Mouse (Mus musculus): ENCODE measurements at regions not wholly inside any gene's neighbourhood (a gene's known extent, or its start where the extent isn't known, plus 50 kb on each side); places are given as distances from the start of the nearest gene placed in this dataset.

DNA sequence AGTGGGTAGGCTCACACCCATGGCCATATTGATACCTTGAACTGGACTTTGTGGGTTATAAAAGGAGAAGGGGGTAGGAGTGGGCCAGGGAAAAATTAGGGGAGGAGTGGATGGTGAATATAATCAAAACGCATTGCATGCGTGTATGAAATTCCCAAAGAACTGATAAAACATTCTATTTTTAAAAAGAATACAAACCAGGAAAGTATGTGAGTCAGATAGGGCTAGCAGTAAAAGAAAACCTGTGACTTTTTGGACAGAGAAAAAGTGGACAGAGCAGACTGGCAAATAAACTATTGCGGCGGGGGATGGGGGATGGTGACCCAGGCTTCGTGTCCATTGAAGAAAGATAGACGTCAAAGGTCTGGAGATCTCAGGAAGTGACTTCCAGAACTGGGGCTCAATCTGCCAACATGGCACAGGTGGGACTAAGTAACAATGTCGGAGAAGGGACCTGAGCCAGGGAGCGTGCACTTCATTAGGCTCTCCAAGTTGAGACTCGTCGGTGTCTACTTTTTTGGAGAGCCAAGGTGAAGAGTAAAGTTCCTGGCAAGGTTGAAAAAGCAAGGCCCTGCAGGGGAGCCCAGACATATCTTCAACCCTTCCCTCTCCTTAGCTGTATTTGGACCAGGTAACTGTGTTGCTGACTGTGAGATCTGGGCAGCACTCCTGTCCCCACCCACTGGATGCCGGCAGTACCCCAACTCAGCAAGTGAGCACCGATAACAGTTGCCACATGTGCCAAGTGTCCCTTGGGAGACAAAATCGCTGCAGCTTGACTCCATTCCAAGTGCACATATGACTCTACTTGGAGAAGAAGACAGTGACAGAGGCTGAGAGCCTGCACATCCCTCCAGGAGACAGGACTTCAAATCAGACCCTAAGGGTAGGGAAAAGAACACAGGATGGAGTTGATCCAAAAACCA, 103.1 kb upstream of the Nfe2l3 start:
- no peak for DNase-seq (ENCODE audit: extremely low read depth, low read depth)

DNA sequence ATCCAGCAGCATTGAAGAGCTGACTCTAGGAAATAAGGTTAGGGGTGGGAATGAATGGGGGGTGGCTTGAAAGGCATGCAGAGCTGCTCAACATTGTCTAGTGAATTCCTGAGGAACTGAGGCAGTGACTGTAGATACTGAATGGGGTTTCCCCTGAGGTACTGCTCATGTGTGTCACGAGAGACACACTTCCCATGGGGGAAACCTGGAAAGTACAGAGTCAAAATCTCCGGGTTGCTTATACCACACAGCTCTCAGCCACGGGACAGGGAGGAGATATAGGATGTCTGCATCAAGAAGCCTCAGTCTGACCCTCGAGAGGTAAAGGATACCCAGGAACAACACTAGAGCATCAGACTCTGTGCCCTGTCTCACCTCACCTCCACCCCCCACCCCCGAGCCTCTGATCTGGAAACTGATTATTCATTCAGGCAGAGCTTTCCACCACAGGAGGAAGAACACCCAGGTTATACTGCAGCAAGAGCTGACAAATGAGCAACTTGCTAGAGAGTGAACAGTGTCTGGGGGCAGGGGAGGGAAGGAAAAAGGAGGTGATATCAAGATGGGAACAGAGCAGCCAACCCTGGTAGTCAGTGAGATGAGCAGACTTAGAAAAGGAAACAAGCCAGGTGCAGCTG, 102.3 kb upstream of the Nfe2l3 start:
- no peak for DNase-seq (ENCODE audit: extremely low read depth, low read depth)

DNA sequence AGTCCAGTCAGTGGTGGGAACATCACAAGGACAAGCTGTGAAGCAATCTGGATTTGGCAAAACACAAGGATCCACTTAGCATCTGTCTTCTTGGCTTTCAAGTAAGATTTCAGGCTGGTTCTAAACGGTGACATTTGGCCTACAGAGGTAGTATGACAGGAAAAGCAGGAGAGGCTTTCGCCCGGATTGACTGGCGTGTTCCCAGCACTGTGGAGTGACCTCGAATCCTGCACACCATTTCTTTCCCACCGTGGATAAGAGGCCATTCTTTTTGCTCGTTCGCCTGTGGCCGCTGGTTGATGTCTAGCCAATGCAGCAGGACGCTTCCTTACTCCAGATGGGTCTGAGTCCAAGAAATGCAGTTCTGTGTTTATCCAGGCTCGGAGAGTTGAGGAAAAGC, 99.6 kb upstream of the Nfe2l3 start:
- no peak for DNase-seq (ENCODE audit: extremely low read depth, low read depth)

DNA sequence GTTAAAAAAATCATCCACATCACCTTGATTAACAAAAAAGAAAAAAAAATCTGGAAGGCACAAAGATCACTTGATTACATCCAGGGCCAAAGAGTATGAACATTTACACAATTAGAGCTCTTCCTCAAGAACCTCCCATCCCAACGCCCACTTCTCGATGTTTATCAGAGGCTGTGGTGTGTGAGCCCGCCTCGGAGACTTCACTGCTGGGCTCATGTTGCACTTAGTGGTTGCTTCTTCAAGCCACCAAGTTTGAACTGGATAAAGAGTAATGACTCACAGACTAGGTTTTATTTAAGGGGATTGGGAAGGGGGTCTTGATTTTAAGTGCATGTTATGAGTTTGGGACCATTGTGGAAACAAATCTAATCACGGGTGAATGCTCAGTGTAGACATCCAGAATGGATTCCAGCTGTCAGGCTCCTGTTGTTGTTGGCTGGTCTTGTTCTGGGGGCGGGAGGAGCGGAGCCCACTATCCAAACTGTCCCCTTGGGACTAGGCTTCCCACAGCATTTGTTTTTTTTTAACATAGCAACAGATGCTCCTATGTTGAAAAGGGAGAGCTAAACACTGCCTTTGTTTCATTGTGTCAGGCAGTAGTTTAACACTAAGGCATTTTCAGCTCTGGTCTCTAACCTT, 98.6 kb upstream of the Nfe2l3 start:
- DNase-seq (ENCODE audit: extremely low read depth, low read depth): no peak

DNA sequence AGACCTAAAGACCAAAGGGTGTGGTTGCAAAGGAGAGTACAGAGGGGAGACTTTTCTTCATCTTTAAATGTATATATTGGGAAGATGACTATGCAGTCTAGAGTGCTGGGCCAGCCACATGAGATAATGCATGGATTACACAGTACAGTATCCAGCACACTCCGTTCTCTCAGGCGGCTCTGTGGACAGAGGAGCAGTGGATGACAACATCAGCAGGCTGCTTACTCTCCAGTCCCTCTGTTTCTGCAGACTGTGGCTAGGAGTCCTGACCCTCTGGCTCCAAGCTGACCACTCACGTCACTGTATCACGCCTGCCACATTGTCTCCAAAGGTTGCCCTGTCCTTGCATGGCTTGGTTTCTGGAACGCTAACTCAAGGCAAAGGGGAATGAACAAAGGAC, 97.2 kb upstream of the Nfe2l3 start:
- no peak for DNase-seq (ENCODE audit: extremely low read depth, low read depth)

DNA sequence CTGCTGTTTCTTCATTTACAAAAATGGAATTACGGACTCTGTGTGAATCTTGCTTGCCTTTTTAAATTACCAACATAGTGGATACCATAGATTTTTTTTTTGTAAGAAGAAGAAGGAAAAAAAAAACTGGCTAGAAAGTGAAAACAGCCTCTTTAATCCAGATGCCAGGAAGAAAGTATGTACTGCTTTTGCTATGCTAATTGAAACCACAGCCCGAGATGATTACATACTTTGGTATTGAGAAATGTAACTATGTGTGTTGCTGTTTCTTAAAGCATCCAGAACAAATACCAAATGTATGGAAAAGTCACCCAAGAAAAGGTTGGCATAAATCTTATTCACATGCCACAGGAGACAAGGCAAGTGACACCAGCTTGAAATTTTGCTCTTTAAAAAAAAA, 93.2 kb upstream of the Nfe2l3 start:
- DNase-seq (ENCODE audit: extremely low read depth, low read depth): no peak

DNA sequence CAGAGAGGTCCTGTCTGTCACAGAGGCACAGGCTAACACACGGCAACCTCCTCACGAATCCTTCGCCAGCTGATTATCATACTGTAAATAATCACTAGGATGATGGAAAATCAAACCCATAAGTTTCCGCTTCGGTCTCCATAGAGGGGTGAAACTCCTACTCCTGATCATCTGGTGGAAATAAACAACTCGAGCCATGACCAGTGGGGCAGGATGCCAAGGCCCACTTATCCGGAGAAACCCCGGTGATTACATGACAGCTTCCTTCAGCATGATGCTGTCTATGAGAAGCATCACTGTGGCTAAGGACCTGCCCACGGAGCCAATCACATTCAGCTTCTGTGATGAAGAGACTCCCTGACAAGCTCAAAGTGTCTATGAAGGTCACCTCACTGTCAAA, 84.7 kb upstream of the Nfe2l3 start:
- no peak for DNase-seq (ENCODE audit: extremely low read depth, low read depth)

DNA sequence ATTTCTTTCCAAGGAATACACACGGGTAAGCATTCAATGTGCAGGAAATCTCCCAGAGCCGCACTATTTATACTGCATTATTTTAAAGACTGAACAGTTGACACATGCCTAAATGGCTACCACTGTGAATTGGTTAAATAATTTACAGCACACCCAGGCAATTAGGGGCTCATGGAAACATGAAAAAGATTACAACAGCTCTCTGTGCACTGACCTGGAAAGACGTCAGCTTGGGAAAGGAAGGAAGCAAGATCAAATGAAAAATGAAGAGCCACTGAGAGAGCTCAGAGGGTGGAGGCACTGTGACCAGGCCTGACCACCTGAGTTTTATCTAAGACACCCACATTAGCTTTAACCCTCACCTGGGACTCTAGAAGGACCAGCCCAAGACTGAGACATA, 82.7 kb upstream of the Nfe2l3 start:
- no peak for DNase-seq (ENCODE audit: extremely low read depth, low read depth)

DNA sequence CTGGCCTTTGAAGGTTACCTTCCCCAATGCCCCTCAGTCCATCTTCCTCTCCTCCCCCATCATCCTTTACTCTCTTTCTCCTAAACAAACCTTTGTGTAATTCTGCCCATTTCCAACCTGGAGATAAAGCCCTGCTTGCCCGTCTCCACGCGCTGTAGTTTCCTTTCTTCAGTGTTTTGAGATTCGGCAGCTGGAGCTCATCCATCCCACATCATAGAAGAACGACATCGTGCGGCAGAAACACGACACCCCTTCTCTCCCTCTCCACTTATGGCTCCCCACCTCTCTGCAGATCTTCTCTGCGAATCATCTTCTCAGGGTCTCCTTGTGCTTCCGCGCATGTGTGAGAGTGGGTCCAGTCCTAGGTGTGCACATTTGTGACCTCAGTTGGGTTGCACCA, 77.4 kb upstream of the Nfe2l3 start:
- no peak for DNase-seq (ENCODE audit: extremely low read depth, low read depth)

DNA sequence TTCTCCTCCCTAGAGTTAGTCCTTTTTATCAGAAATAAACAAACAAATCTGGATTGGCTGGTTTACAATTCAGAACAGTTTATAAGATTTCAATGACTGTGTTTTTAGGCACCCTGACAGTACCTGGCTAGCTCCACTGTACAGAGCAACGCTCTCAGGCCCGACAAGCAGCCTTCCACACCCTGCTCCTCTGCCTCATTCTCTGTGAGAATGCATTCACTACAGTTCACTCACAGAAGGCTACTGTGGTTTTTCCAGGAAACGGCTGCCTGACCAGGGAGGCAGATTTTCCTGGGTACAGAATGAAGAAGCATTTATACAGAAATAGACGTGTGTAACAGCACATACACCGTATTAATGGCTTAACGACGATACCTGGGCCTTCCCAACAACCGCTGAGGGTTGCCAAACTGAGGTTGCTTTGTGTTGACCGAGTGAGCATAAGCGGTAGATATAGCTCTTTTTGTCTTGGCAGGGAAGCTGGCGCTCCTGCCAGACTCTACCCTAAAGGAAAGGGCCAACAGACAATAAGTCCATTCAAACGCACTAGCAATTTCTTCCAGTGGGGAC, 70.8 kb upstream of the Nfe2l3 start:
- no peak for DNase-seq (ENCODE audit: extremely low read depth, low read depth)

DNA sequence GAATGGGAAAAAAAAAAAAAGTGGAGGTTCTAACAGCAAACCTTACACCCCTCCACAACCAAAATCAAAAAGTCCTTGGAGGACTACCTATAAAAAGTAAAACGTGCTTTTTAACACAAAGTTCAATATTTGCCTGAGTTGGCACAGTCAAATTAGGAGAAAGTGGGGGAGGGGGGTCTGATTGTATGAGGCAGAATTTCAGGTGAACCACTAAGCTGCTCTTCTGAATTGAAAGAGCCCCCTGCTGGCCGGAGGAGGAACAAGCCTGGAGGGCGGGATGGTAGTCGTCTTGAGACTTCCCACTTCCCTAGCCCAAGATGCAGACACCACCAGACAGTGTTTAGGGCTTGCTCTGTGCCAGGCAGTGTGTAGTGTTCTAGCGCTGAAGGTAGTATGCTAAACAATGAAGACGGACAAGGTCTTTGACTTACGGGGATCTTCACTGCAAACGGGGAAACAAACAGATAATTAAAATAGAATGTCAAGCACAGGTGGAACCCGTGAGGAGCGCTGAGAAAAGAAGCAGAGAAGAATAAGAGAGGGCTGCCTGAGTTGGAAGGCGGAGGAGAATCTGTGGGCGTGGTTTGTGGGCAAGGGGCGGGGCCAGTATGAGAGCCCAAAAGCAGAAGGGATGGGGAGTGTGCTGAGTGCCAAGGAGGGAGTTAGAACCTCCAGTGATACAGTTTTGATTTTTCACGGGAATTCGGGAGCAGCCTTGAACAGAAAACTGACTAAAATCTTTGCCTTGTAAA, 69.8 kb upstream of the Nfe2l3 start:
- DNase-seq (ENCODE audit: extremely low read depth, low read depth): peak; percentile 80

DNA sequence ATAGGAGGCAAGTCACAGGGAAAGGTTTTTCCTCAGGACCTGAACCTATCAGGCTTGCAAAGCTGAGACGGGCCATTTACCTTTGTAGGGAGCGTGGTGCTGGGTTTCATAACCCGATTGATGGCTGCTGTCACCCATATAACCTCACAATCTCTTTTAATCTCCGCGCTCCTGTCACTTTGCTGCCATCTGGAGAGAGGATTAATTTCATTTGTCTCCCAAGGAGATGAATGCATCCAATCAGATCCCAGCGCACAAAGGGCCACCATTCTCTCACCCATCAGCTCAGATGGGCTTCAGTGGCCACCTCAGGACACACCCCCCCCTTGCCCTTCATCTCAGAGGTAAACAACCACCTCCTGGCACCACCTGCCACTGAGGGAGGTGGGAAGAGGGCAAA, 67.7 kb upstream of the Nfe2l3 start:
- DNase-seq (ENCODE audit: extremely low read depth, low read depth): no peak

DNA sequence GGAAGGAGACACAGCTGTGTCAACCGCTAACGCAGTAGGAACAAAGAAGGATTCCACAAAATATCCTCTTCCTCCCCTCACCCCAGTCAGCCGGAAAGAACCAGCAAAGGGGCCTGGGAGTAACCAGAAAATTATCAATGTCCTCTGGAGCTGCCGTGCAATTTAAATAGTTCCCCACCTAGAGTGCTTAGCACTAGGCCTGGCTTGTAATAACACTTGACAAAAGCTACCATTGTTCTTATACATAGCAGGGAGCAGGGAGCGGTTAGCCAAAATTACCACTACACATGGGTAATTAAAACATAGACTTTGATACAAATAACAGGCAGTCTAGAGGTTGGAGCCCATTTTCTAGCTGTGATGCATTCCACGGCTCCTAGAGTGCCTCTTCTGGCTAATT, 62.7 kb upstream of the Nfe2l3 start:
- DNase-seq (ENCODE audit: extremely low read depth, low read depth): no peak

DNA sequence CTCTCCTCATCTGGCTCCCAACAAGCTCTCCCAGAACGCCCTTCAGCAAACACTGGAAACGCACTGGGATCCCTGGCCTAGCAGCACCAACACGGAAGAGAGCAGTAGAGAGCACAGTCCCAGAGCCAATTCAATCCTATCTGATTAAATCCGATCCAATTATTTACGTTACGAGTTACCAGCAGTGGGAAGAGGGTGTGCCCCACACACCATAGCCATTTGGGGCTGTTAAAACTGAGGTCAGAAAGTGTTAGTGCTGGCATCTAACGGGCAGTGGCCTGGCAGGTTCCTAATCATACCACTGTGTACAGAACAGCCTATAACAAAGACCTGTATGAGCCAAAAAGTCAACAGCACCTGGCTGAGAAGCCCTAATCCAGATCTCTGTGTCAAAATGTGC, 60.1 kb upstream of the Nfe2l3 start:
- DNase-seq (ENCODE audit: extremely low read depth, low read depth): no peak

DNA sequence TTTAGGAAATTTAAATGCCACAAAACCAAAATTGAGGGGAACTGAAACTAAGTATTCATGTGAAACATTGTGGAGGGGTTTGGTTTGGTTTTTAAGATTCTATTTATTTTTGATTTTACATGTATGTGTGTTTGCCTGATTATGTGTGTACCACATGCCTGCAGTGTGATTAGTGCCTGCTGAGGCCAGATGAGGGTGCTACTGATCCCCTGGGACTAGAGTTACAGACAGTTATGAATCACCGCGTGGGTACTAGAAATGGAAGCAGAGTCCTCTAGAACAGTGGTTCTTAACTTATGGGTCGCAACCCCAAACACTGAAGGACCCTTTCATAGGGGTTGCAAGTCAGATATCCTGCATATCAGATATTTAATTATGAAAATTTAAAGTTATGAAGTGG, 54.0 kb upstream of the Nfe2l3 start:
- DNase-seq (ENCODE audit: extremely low read depth, low read depth): no peak

DNA sequence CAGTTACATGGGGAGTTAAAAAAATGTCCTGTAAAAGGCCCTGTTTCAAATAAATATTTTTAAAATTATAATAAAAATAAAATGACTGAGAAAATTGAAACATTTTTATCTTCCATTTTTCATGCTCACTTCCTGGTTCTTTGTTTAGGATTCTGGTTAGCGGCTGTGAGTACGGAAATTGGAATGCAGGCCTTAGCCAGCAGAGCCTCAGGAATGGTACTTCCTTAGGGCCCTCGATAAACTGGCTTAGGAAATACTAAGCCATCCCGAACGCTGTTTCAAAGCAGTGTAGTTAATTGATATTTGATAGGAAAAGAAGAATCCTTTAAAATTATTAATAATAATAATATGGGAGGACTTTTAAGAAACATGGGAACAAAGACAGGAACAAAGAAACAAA, 53.4 kb upstream of the Nfe2l3 start:
- no peak for DNase-seq (ENCODE audit: extremely low read depth, low read depth)

DNA sequence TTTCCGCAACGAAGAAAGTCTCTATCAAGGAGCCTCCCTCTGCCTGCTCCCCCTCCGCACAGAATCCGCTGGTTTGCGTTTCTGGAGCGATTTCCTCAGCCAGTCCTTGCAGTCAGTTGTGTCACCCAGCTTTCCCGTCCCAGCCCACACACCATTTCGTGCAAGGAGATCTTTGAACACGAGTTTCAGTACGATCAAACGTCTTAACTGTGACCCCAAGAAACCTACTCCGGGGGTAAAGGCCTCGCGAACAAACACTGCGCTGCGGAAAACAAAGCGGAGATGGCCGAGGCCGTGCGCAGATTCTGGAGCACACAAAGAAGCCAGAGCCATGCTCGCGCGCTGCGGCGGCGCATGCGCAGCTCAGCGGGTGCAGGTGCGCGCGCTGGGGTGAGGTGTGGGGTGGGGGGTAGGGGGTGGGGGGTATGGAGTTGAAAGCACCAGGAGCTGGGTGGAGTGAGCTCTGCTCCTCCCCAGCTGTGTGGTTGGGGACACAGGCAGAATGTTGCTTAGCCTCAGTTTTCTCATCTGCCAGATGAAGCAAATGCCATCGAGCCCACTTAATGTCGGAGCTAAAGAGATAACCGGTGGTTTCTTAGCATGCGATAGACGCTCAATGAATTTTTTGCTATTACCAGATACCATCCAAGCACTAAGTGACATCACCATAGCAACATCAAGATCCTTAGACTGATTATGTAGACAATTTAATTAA, 52.8 kb upstream of the Nfe2l3 start:
- DNase-seq (ENCODE audit: extremely low read depth, low read depth): no peak

DNA sequence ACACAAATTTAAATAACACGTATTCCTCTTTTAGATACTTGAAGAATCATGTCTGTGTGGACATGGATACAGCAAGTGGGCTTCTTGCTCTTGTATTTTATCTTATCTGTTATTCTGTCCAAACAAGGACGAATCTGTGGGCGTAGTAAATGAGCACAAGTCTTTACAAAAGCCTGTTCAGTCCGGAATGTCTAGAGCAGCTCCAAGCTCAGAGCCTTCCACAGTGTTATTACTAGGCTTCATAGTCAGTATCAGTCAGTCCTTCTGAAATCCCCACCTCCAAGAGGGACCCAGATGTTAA, 52.2 kb upstream of the Nfe2l3 start:
- no peak for DNase-seq (ENCODE audit: extremely low read depth, low read depth)

DNA sequence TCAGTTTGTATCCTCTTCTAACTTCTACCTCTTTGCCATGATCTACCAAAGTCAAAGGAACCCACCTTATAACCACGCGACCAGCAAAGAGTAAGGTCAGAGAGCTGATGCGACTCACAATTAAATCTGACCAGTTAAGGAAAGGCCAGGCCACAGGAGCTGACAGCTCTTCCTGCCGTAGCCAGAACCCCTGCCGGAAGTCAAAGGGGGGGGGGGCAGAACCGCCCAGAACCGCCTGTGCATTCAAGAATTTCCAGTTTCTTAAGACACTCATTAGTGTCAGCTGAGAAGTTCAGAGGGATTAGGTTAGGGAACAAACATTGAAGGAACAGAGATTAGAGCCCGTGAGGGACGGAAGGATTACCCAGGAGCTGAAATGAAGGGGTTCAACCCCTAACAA, 51.0 kb upstream of the Nfe2l3 start:
- DNase-seq (ENCODE audit: extremely low read depth, low read depth): no peak

Data from MEL-GATA-1-ER (cell line).